In genomic region chr12:54655292-54656038, GRCm38 (mm10) we compare ENCODE assay signal across 8 mouse cellular contexts. TPM values are rescaled to one million over a fixed set of nuclear protein-coding genes. Genes with fewer than 3 reads are reported as not detected.
DNase-seq lines count a peak whose midpoint lies in the region; ATAC-seq and TF ChIP-seq lines count a peak whose summit lies in the region.

No protein-coding gene starts in this region.

- peak overlapping the region; percentile 70 for H3K9ac ChIP-seq in intestine, embryonic 15.5 days
- peak overlapping the region; percentile 85 for H3K9ac ChIP-seq in neural tube, embryonic 13.5 days

- peaks cover 23% of the 10 kb centered on the region for H3K4me1 ChIP-seq in intestine, embryonic 15.5 days (replicated peaks)
- H3K4me1 ChIP-seq in neural tube, embryonic 13.5 days (replicated peaks), result peaks cover 54% of the 10 kb centered on the region

- no peaks in the 10 kb centered on the region for H3K36me3 ChIP-seq in intestine, embryonic 15.5 days
- no peaks in the 10 kb centered on the region for H3K36me3 ChIP-seq in neural tube, embryonic 13.5 days

- DNase-seq in gastrocnemius, adult 2 months, result no peak
- DNase-seq in gastrocnemius, postnatal 36 days, result no peak
- DNase-seq in 416B (ENCODE audit: low read depth), result peak; percentile 64
- peak; percentile 46 for DNase-seq in c-Kit-positive CD71-positive TER-119-positive erythroid progenitor cells, embryonic 14.5 days (ENCODE audit: low spot score)
- no peak for DNase-seq in gastrocnemius, postnatal 14 days
- DNase-seq in gastrocnemius, postnatal 10 days, result no peak

- H3K9me3 ChIP-seq in intestine, embryonic 15.5 days, result no peaks in the 10 kb centered on the region
- no peaks in the 10 kb centered on the region for H3K9me3 ChIP-seq in neural tube, embryonic 13.5 days

- no peak for TF ChIP-seq CTCF in gastrocnemius, adult 2 months (IDR thresholded peaks at IDR 0.05)

- peak overlapping the region; percentile 96 for H3K27ac ChIP-seq in gastrocnemius, adult 2 months
- H3K27ac ChIP-seq in intestine, embryonic 15.5 days, result peak overlapping the region; percentile 82
- H3K27ac ChIP-seq in neural tube, embryonic 13.5 days (replicated peaks), result peak overlapping the region; percentile 87

- intact Hi-C loops in gastrocnemius, adult 2 months (cut with DNase I), result loop anchor here (2.0 kb wide), 1 partner anchor 39 kb away; the partner anchor contains the start of gene Eapp
- intact Hi-C loops in gastrocnemius, postnatal 36 days (cut with DNase I), result loop anchor here (5.0 kb wide), 1 partner anchor 1623 kb away; no protein-coding TSS in a partner anchor
- intact Hi-C loops in gastrocnemius, postnatal 14 days (cut with DNase I; ENCODE audit: low total_unique reads), result no loop called here

- no peaks in the 10 kb centered on the region for H3K27me3 ChIP-seq in intestine, embryonic 15.5 days (replicated peaks)
- no peaks in the 10 kb centered on the region for H3K27me3 ChIP-seq in neural tube, embryonic 13.5 days

- ATAC-seq in intestine, embryonic 15.5 days, result no peak
- no peak for ATAC-seq in neural tube, embryonic 13.5 days (ENCODE audit: low read depth)

- peak overlapping the region; percentile 92 for H3K4me3 ChIP-seq in gastrocnemius, adult 2 months
- peak overlapping the region; percentile 73 for H3K4me3 ChIP-seq in intestine, embryonic 15.5 days (replicated peaks)
- peak overlapping the region; percentile 67 for H3K4me3 ChIP-seq in neural tube, embryonic 13.5 days

- peak overlapping the region; percentile 85 for H3K4me2 ChIP-seq in intestine, embryonic 15.5 days (replicated peaks)
- peak overlapping the region; percentile 63 for H3K4me2 ChIP-seq in neural tube, embryonic 13.5 days

- 19% methylated on average over 16 of the region's 16 CpGs for WGBS in intestine, embryonic 15.5 days
- WGBS in neural tube, embryonic 13.5 days, result 26% methylated on average over 16 of the region's 16 CpGs

RNA-seq across cellular contexts. Expression of gene Sptssa, which starts 0.9 kb away (rescaled TPM):
- total RNA-seq in gastrocnemius, adult 2 months (2021), result 10 to 100 TPM; 13.7 to 20.3 TPM
- 10 to 100 TPM; 14.8 to 16.9 TPM for total RNA-seq in gastrocnemius, postnatal 36 days (2021)
- 218 and 233 TPM in 2 replicates for polyA plus RNA-seq in intestine, embryonic 15.5 days (2015; fragmentation: Nextera tagmentation; extraction: Ambion mirVana)
- polyA plus RNA-seq in neural tube, embryonic 13.5 days (2015; fragmentation: Nextera tagmentation; extraction: Ambion mirVana), result 203 and 229 TPM in 2 replicates
- total RNA-seq in gastrocnemius, postnatal 14 days (2021), result 10 to 100 TPM; 19.1 to 22.9 TPM
- total RNA-seq in gastrocnemius, postnatal 10 days (2021), result 10 to 100 TPM; 31.8 to 33.7 TPM

RNA-seq across cellular contexts. Expression of gene Eapp, which starts 40.2 kb away (rescaled TPM):
- 10 to 100 TPM; 17.8 to 18.5 TPM for total RNA-seq in gastrocnemius, adult 2 months (2021)
- 10 to 100 TPM; 16.7 to 20.3 TPM for total RNA-seq in gastrocnemius, postnatal 36 days (2021)
- 54.6 and 58.1 TPM in 2 replicates for polyA plus RNA-seq in intestine, embryonic 15.5 days (2015; fragmentation: Nextera tagmentation; extraction: Ambion mirVana)
- polyA plus RNA-seq in neural tube, embryonic 13.5 days (2015; fragmentation: Nextera tagmentation; extraction: Ambion mirVana), result 83.4 and 87.1 TPM in 2 replicates
- 10 to 100 TPM; 17.5 to 19.6 TPM for total RNA-seq in gastrocnemius, postnatal 14 days (2021)
- 10 to 100 TPM; 22.0 to 24.0 TPM for total RNA-seq in gastrocnemius, postnatal 10 days (2021)

Comparison
In these comparisons a context has a peak if more than half of its experiments do, and no peak if none do; other contexts are left out.
1. DNase-seq: peak in 416B (single experiment) and c-Kit-positive CD71-positive TER-119-positive erythroid progenitor cells, embryonic 14.5 days (single experiment); none in gastrocnemius, adult 2 months (single experiment), gastrocnemius, postnatal 36 days (0 of 2), gastrocnemius, postnatal 14 days (single experiment) and gastrocnemius, postnatal 10 days (single experiment).
2. Peak in every context shown above with its lines, with median percentiles within 50 percentile points of each other: H3K27ac ChIP-seq and H3K4me3 ChIP-seq.